Mouse (Mus musculus) kidney, postnatal 10 days (tissue): ENCODE data around the gene Txnrd3.
A peak's percentile ranks its signal among the peaks of the same experiment; 100 is the strongest.

ENCODE experiments used
- DNase-seq: peaks from one replicate; pipeline ENCODE4 v3.0.0; 2021; ENCODE audit warnings: mixed read lengths

Txnrd3 gene

GRCm38 (mm10) chr6:89658342-89658741 lies 14.6 kb downstream of the Txnrd3 start:
- DNase-seq = no peak

- DNase-seq = no peak
Observed at GRCm38 (mm10) chr6:89658931-89659330, 15.1 kb downstream of the Txnrd3 start.

GRCm38 (mm10) chr6:89659692-89660423 lies 16.1 kb downstream of the Txnrd3 start:
- peak; percentile 59 for DNase-seq

- DNase-seq = no peak
Observed at GRCm38 (mm10) chr6:89660490-89660889, 16.7 kb downstream of the Txnrd3 start.

- no peak for DNase-seq
Observed at GRCm38 (mm10) chr6:89662521-89662920, 18.7 kb downstream of the Txnrd3 start.

GRCm38 (mm10) chr6:89665155-89665554 lies 21.4 kb downstream of the Txnrd3 start:
- DNase-seq = no peak

GRCm38 (mm10) chr6:89665667-89666066 lies 21.9 kb downstream of the Txnrd3 start:
- no peak for DNase-seq

- DNase-seq = no peak
Observed at GRCm38 (mm10) chr6:89666976-89667375, 23.2 kb downstream of the Txnrd3 start.

- DNase-seq = no peak
Observed at GRCm38 (mm10) chr6:89669556-89669955, 25.8 kb downstream of the Txnrd3 start.

- no peak for DNase-seq
Observed at GRCm38 (mm10) chr6:89671431-89671830, 27.6 kb downstream of the Txnrd3 start.

GRCm38 (mm10) chr6:89672641-89673040 lies 28.9 kb downstream of the Txnrd3 start:
- DNase-seq = no peak

GRCm38 (mm10) chr6:89673135-89673780 lies 29.5 kb downstream of the Txnrd3 start:
- no peak for DNase-seq

GRCm38 (mm10) chr6:89678522-89678921 lies 34.7 kb downstream of the Txnrd3 start:
- DNase-seq = no peak

- DNase-seq = peak; percentile 83
Observed at GRCm38 (mm10) chr6:89679291-89679835, 35.6 kb downstream of the Txnrd3 start.

GRCm38 (mm10) chr6:89680155-89680554 lies 36.4 kb downstream of the Txnrd3 start:
- DNase-seq = peak; percentile 89

- no peak for DNase-seq
Observed at GRCm38 (mm10) chr6:89684231-89684630, 40.4 kb downstream of the Txnrd3 start.

GRCm38 (mm10) chr6:89687100-89687499 lies 43.3 kb downstream of the Txnrd3 start:
- DNase-seq = no peak

GRCm38 (mm10) chr6:89706624-89707023 lies 62.8 kb downstream of the Txnrd3 start:
- DNase-seq = no peak

GRCm38 (mm10) chr6:89707240-89707639 lies 63.5 kb downstream of the Txnrd3 start, which contains the start of gene Vmn1r40:
Vmn1r40 (plus strand) TSS chr6:89707540.
- DNase-seq = no peak

GRCm38 (mm10) chr6:89718051-89718450 lies 74.3 kb downstream of the Txnrd3 start:
- no peak for DNase-seq
